Mouse (Mus musculus) c-Kit-positive CD71-positive TER-119-positive erythroid progenitor cells, embryonic 14.5 days (primary cell): ENCODE measurements around the gene Adprm.

ENCODE experiments used
- DNase-seq: peaks from one replicate; pipeline ENCODE4 v3.0.0-alpha.2; 2013; ENCODE audit warnings: low spot score

Gene Adprm

GRCm38 (mm10) chr11:67076781-67077180 lies 24.4 kb upstream of the Adprm start:
- no peak for DNase-seq

- no peak for DNase-seq
Observed at GRCm38 (mm10) chr11:67075036-67075435, 22.6 kb upstream of the Adprm start.

GRCm38 (mm10) chr11:67072615-67073130 lies 20.3 kb upstream of the Adprm start:
- no peak for DNase-seq

- DNase-seq = no peak
Observed at GRCm38 (mm10) chr11:67067741-67068140, 15.3 kb upstream of the Adprm start.

GRCm38 (mm10) chr11:67062726-67063125 lies 10.3 kb upstream of the Adprm start:
- no peak for DNase-seq

GRCm38 (mm10) chr11:67061311-67061710 lies 8.9 kb upstream of the Adprm start:
- DNase-seq = no peak

GRCm38 (mm10) chr11:67054754-67055365 lies 2.5 kb upstream of the Adprm start:
- no peak for DNase-seq

- no peak for DNase-seq
Observed at GRCm38 (mm10) chr11:67051676-67052320, 596 bp downstream of the Adprm start.

- DNase-seq = no peak
Observed at GRCm38 (mm10) chr11:67049256-67049655, 3.1 kb downstream of the Adprm start.

GRCm38 (mm10) chr11:67048496-67048895 lies 3.9 kb downstream of the Adprm start:
- DNase-seq = no peak

- DNase-seq = no peak
Observed at GRCm38 (mm10) chr11:67047199-67047598, 5.2 kb downstream of the Adprm start.

- no peak for DNase-seq
Observed at GRCm38 (mm10) chr11:67044959-67045358, 7.4 kb downstream of the Adprm start.

- DNase-seq = no peak
Observed at GRCm38 (mm10) chr11:67043007-67043406, 9.4 kb downstream of the Adprm start.

GRCm38 (mm10) chr11:67040483-67040882 lies 11.9 kb downstream of the Adprm start:
- no peak for DNase-seq

- DNase-seq = no peak
Observed at GRCm38 (mm10) chr11:67039799-67040198, 12.6 kb downstream of the Adprm start.

- DNase-seq = no peak
Observed at GRCm38 (mm10) chr11:67036892-67037291, 15.5 kb downstream of the Adprm start.

- DNase-seq = no peak
Observed at GRCm38 (mm10) chr11:67036229-67036628, 16.2 kb downstream of the Adprm start.

GRCm38 (mm10) chr11:67034775-67035485 lies 17.5 kb downstream of the Adprm start:
- no peak for DNase-seq

GRCm38 (mm10) chr11:67031603-67031915 lies 20.8 kb downstream of the Adprm start:
- no peak for DNase-seq

- DNase-seq = no peak
Observed at GRCm38 (mm10) chr11:67030904-67031602, 21.3 kb downstream of the Adprm start.

- peak; percentile 95 for DNase-seq
Observed at GRCm38 (mm10) chr11:67024867-67025477, 27.4 kb downstream of the Adprm start, which contains the start of gene Tmem220. Gene Tmem220 (plus strand): TSS chr11:67025154.

- DNase-seq = no peak
Observed at GRCm38 (mm10) chr11:67023802-67024340, 28.5 kb downstream of the Adprm start.
